Mouse (Mus musculus): ENCODE data around the gene 2300002M23Rik. TPM values are rescaled to one million over a fixed set of nuclear protein-coding genes. Genes with fewer than 3 reads are reported as not detected.
A peak's percentile ranks its signal among the peaks of the same experiment; 100 is the strongest.

The 2300002M23Rik gene
- total RNA-seq (2021), result not detected
- long read RNA-seq, experiment 1, result 0 reads
- long read RNA-seq, experiment 2, result 0 reads

DNA sequence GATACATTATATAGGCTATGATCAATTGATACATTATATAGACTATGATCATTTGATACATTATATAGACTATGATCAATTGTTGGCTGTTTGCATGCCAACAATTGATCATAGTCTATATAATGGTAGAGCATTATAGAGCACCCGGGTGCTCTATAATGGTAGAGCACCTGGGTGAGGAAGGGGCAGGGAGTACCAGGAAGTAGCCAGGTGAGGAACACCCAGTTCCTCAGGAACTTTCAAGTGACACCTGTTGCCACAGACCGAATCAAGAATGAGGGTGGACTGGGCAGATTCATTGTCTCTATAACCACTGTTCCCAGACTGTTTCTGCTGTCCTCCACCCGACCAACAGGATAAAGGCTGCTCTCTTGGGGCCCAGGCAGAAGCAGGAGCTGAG, at the start of gene 2300002M23Rik:
Gene 2300002M23Rik, plus strand, starts transcription at position 301 of the 400 bp plus-strand sequence.
- no peak for DNase-seq
- intact Hi-C loops (cut with DNase I; ENCODE audit: low total_unique reads), result no loop called here

DNA sequence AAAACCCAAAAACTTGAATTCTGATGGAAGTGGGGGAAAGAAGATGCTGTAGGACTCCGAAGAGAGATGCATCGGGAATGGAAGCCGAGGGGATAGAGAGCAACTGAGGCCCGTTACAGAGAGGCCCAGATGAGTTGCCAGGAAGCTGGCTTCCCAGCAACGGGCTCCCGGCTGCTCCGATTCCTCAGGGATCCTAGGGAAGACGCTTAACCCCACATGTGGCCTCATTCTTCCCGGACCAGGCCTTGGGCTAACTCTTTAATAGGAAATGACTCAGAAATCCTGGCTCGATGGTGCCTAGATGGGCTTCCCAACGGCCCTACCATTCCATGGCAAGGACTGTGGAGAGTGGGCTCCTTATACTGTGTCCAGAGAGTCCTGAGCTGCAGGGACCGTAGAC, 49.7 kb upstream of the 2300002M23Rik start:
- no peak for DNase-seq
- intact Hi-C loops (cut with DNase I; ENCODE audit: low total_unique reads), result no loop called here

DNA sequence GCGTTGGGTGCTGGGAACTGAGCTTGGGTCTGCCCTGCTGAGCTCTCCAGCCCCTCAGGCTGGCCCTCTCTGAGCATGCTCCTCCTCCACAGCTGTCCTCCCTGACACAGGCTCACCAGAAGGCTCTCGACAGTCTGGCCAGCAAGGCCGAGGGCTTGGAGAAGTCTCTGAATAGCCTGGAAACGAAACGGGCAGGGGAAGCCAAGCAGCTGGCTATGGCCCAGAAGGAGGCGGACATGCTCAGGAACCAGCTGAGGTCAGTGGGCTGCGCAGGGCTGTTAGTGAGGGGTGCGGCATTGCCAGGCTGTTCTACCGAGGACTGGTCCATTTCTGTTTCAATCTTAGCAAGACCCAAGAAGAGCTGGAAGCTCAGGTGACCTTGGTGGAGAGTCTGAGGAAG, 42.9 kb upstream of the 2300002M23Rik start:
- intact Hi-C loops (cut with DNase I; ENCODE audit: low total_unique reads), result no loop called here
- DNase-seq, result peak; percentile 46

DNA sequence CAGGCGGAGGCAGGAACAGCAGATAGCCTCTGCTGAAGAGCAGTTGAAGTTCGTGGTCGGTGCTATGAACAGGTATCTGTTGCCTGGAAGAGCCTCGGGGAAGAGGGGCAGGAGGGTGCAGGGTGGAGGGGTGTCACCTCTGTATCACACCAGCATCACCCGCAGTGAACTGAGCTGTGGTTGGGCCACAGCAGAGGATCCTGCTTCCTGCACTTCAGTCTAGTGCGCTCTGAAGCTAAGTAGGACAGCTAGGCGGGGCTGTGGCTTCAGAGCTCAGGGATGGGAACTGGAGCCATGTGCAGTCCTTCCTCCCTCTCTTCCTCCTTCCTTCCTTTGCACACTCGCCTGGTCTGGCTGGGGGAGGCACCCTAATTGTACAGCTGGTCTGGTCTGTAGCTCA, 40.6 kb upstream of the 2300002M23Rik start:
- no peak for DNase-seq
- intact Hi-C loops (cut with DNase I; ENCODE audit: low total_unique reads), result no loop called here

DNA sequence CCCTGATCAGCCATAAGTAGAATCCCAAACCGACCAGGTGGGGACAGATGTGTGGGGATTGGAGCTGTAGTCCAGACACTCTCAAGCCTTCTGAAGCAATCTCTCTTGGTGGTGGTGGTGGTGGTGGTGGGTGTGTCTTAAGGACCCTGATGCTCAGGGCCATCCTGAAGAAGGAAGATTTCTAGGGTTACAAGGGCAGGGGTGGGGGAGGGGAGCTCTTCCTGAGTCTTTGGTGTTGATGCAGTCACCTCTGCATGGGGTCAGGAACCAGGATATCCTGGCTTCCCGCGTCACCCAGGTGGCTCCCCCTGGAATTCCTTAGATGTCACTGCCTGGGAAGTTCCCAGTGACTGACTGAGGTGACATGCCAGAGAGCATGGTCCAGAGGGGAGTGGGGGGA, 34.9 kb upstream of the 2300002M23Rik start:
- intact Hi-C loops (cut with DNase I; ENCODE audit: low total_unique reads), result no loop called here
- DNase-seq, result no peak

DNA sequence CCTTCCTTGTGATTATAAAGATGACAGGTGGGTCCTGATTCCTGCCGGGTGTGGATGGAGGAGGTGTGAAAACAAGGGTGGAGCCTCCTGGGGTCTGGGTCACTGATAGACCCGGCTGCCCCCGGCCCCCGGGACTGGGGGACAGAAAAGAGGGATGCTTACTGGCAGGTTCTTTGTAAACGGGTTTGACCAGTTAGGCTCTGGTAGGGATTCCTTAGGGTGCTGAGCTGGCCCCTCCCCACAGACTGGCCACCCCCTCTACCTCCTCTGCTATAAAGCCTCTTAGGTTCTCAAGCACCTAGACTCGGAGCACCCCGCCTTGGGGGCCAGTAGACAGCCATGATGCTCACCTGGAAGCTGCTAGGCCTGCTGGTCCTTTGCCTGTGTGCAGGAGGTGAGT, 34.3 kb upstream of the 2300002M23Rik start, which contains the start of gene Psors1c2:
Gene Psors1c2, plus strand, starts transcription at position 301 of the 400 bp plus-strand sequence.
- no peak for DNase-seq
- intact Hi-C loops (cut with DNase I; ENCODE audit: low total_unique reads), result no loop called here

DNA sequence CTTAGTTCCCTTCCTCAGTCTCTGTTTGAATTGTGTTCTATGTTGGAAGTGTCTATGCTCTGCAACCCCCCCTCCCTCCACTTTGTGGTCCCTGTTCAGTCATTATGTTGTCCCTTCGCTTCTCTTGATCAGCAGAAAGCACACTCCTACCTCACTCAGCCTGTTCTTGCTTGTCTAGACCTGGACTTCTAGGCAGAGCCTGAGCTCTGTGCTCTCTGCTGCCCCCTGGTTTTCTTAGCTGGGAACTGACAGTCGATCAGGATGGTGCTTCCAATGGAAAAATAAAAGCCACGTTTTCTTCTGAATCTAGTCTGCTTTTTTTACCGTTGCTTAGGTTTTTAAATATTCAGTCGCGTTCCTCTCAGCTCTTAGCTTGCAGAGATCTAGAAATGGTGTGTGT, 32.9 kb upstream of the 2300002M23Rik start:
- intact Hi-C loops (cut with DNase I; ENCODE audit: low total_unique reads), result no loop called here
- peak; percentile 71 for DNase-seq

DNA sequence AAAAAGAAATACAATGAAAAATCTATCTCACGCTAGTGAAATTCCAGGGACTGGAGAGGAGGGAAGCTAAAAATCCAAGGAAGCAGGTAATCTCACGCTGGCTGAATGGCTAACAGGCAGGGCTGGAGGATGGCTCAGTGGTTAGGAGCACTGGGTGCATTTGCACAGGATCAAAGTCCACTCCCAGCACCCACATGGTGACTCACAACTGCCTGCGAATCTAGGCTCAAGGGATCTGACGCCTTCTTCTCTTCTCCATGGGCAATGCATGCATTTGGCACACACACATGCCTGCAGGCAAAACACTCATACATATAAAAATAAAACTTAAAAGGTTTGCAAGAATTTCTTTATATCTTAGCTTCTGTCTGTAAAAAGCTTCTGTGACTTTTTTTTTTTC, 29.8 kb upstream of the 2300002M23Rik start:
- intact Hi-C loops (cut with DNase I; ENCODE audit: low total_unique reads), result no loop called here
- no peak for DNase-seq

DNA sequence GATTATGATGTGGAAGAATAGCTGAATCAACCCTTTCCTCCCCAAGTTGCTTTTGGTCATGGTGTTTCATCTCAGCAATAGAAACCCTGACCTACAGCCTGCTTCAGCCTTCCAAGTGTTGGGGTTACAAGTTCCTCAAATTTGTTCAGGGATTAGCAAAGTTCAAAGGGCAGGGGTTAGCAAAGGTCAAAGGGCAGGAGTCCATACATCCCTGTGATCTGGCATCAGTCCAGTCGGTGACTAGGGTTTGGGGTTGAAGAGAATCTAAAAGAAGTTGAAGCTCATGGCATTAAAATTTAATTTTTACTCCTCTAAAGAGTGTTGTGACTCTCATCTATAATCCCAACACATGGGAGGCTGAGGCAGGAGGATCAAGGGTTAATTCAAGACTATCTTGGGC, 28.8 kb upstream of the 2300002M23Rik start:
- DNase-seq, result no peak
- intact Hi-C loops (cut with DNase I; ENCODE audit: low total_unique reads), result no loop called here

DNA sequence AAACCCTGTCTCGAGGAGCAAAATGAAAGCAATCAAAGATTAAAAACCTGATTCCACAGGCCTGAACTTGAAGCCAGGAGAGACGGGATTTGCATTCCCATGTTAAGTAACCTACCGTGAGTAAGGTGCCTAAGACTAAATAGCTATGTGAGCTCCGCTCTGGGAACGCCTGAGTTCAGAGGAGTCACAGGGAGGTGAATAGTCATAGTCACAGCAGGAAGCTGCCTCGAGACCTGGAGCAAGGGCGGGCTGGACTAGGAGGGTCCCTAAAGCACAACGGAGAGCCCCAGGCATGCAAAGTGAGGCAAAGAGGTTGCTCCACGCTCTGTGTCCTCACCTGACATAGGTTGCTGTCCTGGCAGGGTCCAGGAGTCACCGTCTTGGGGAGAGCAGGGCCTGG, 27.7 kb upstream of the 2300002M23Rik start:
- intact Hi-C loops (cut with DNase I; ENCODE audit: low total_unique reads), result no loop called here
- no peak for DNase-seq

DNA sequence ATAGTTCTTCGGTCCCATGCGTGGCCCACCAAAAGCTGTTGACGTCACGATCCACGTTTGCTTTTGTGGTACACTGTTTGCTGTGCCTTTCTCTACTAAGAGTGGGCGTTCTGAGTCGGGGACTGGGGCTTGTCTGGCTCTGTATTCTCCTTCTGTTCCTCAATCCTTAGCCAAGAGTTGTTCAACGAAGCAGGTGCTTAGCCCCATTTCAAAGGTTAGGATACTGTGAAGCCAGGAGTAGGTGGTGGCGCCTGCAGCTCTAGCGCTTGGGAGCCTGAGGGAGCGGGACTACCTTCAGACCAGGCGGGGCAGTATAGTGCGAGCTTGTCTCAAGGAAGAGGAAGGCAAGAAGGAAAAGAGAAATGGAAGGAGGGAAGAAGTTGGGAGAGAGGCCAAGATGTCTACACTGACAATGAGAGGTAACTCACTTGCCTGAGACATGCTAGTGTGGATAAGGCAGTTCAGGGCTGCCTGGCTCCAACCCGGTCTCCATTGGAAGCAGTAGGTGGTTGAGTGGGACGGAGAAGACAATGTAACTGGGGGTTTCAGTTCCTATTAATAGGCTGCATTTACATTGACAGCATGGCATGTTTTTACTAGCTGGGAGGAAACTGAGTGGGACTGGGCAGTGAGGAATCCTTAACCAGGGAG, 24.4 kb upstream of the 2300002M23Rik start:
- intact Hi-C loops (cut with DNase I; ENCODE audit: low total_unique reads), result no loop called here
- no peak for DNase-seq

DNA sequence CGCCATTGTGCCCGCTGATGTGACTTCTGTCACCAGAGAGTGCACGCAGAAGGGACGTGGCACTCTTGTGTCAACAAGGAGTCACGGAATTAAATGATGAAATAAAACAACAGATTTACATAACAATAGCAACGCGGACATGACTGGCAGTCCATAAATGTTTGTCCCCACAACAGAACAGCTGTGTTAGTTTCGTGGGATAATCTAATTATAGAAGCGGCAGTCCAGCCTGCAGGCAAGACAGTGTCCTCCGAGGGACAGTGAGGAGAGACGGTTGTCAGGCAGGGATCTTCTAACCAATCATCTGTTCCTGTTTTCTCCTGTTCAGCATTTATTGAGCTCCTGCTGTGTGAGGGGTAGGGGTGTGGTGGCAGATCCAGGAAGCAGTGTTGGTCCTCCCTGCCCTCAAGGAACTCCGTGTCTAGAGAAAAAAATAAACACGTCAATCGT, 23.8 kb upstream of the 2300002M23Rik start:
- DNase-seq, result no peak
- intact Hi-C loops (cut with DNase I; ENCODE audit: low total_unique reads), result no loop called here

DNA sequence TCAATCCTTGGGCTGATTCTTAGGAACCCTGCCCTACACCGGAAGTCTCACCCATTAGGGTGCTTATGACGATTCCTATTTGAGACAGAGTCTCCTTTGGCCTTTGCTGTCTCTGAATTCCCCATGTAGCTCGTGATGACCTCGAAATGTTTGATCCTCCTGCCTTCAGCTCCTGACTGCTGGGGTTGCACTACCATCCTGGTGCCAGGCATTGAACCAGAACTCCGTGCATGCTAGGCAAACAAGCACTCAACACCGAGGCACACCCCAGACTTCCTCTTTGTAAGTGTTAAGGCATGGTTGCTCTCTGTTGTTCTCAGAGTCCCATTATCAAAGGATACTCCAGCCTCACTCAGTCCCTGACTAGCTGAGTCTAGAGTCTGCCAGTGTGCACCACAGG, 23.2 kb upstream of the 2300002M23Rik start:
- DNase-seq, result no peak
- intact Hi-C loops (cut with DNase I; ENCODE audit: low total_unique reads), result no loop called here

DNA sequence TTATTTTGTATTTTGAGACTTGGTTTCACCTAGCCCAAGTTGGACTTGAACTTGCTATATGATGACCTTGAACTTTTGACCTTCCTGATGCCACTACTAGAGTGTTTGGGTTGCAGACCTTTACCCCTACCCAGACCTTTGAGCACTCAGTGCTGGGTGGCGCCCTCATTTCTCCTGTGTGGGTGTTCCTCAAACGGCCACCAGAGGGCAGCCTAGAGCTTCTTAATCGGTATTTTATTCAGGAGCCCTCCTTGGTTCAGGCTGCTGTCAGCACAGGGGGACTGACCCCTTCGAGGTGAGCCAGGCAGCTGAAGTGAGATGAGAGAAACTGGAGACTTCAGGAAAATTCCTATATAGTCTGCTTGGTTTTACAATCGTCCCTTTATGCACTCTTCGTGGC, 22.6 kb upstream of the 2300002M23Rik start:
- intact Hi-C loops (cut with DNase I; ENCODE audit: low total_unique reads), result no loop called here
- DNase-seq, result no peak

DNA sequence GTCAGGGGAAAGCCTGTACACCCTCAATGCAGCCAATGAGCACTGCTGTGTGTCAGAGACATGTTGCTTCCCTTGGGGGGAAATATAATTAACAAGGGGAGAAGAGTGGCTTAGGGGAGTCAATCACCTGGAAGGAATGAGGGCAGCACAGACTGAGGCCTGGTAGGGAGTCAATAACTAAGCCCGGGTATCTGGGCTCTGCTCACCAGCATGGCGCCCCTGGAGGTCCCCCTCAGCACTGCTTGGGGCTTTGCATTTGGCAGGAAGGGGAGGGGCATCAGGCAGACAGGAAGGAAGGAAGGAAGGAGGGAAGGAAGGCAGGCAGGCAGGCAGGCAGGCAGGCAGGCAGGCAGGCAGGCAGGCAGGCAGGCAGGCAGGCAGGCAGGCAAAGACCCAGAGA, 19.8 kb upstream of the 2300002M23Rik start:
- intact Hi-C loops (cut with DNase I; ENCODE audit: low total_unique reads), result no loop called here
- DNase-seq, result no peak

DNA sequence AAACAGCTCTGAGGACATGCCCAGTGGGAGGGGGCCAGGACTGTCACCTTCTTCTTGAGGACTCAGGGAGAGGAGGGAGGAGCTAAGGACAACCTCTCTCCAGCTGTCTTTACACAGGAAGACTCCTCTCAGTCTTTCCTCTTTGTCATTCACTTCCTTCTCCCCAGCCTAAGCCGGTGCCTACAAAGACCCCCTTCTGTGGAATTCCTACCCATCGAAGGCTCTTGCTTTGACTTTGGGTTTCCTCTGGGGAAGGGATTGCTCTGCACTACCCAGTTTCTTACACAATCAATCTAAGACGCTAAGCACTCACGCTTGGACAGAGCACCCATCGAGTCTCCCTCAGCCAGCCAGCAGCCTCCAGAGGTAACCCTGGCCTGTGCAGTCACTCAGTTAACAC, 18.6 kb upstream of the 2300002M23Rik start:
- no peak for DNase-seq
- intact Hi-C loops (cut with DNase I; ENCODE audit: low total_unique reads), result no loop called here

DNA sequence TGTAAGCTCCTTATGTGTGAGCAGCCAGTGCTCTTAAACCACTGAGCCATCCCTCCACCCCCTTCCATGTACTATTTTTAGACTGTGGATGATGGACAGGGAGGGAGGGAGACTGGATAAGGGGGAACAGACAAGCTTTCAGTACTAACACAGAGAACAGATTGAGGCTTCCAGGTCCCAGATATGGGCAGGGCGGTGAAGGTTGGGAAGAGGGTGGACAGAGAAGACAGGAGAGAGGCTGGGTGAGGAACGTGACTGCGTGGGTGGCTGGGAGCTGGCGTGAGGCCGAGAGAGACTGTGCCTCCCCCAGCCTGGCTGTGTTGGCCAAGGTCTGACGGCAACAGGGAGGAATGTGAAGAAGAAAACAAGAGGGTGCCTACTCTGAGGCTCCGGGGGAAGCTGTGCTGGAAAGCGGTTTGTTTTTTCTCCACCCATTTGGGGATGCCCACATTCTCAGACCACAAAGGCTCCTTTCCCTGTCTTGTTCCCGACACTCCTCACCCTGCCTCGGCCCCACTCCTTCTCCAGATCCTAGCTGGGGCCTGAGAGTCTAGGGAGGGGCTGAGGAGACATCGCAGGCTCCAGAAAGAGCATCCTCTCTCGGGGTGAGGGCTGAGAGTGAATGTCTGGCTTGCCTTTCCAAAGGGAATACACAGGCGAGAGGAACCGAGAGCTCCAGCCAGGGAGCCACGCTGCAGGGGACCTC, 17.7 kb upstream of the 2300002M23Rik start:
- intact Hi-C loops (cut with DNase I; ENCODE audit: low total_unique reads), result no loop called here

DNA sequence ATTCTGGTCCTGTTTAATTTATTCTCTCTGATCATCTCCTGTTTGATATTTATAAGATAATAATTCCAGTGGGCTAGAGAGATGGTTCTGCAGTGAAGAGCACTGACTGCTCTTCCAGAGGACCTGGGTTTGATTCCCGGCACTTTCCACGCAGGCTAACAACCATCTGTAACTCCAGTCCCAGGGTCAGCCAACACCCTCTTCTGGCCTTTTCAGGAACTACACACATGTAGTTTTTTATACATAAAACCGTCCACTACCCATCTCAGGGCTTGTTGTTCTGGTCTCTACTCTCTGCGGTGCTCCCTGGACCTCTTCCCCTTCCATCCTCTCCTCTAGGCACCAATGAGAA, 17.1 kb upstream of the 2300002M23Rik start:
- DNase-seq, result no peak
- intact Hi-C loops (cut with DNase I; ENCODE audit: low total_unique reads), result no loop called here

More for the DNA sequence above, 17.7 kb upstream of the 2300002M23Rik start:
- DNase-seq, result peak; percentile 70

DNA sequence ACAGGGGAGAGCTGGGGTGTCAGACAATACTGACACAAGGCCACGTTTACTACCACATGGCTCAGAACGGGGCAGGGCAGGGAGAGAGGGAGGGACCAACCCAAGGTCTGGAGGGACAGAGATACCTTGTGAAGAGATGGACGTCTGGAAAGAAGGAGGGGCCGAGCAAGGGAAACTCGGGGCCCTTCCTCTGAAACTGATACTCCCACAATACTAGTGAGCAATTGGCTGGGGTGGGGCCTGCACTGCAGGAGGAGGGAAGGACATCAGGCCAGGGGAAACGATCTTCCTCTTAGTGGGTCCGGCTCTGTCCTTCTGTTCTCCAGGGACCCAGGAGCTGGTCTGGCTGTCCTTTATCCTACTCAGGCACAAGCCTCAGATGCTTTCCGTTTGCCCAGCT, 16.4 kb upstream of the 2300002M23Rik start:
- intact Hi-C loops (cut with DNase I; ENCODE audit: low total_unique reads), result no loop called here
- no peak for DNase-seq

DNA sequence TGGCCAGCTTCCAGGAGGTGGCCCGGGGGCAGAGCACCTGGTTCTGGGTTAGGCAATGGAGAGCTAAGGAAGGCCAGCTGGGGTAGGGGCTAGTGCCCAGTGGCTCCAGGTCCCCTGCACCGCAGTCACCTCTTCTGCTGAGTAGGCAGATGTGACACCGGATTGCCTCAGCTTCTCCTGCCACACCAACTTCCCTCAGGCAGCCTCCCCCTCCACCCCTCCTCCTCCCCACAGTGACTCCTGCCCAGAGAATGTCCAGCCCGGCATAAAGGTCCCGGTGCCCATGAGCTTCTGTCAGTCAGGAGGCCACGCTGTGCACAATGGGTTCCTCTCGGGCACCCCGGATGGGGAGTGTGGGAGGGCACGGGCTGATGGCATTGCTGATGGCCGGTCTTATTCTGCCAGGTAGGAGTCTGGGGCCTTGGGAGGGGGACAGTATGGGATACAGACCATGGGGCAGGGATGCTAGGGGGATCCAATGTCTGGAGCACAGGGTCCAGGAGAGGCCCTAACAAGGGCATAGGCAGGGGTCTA, 15.3 kb upstream of the 2300002M23Rik start, which contains the start of gene Cdsn:
Gene Cdsn, plus strand, starts transcription at position 248 of the 534 bp plus-strand sequence.
- no peak for DNase-seq
- intact Hi-C loops (cut with DNase I; ENCODE audit: low total_unique reads), result no loop called here

DNA sequence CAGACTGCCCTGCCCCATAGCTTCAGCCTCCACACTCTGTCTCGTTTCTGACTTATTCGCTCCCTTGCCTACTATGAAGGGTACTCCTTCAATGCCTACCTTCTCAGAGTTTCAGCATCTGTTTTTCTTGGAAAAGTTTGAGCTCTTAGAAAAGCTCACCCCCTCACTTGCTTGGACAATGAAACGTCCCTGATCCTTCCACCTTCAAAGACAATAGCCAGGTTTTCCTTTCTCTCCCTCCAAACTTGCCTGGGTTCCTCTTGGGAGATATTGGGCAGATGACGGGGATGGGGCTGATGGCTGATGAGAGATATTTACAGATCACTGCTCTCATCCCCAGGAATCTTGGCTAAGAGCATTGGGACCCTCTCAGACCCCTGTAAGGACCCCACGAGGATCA, 12.9 kb upstream of the 2300002M23Rik start:
- DNase-seq, result no peak
- intact Hi-C loops (cut with DNase I; ENCODE audit: low total_unique reads), result no loop called here
